Mouse (Mus musculus) cerebellum, adult 18-20 months (tissue): ENCODE measurements around the gene Serpine2.

ENCODE experiments used
- DNase-seq, 2 experiments: peaks; one replicate each; pipeline ENCODE4 v3.0.0; 2021

Gene Serpine2

GRCm38 (mm10) chr1:79755376-79755775 is 105.6 kb downstream of the Serpine2 start:
- no peak for DNase-seq

GRCm38 (mm10) chr1:79754936-79755335 is 106.0 kb downstream of the Serpine2 start:
- no peak for DNase-seq

DNA sequence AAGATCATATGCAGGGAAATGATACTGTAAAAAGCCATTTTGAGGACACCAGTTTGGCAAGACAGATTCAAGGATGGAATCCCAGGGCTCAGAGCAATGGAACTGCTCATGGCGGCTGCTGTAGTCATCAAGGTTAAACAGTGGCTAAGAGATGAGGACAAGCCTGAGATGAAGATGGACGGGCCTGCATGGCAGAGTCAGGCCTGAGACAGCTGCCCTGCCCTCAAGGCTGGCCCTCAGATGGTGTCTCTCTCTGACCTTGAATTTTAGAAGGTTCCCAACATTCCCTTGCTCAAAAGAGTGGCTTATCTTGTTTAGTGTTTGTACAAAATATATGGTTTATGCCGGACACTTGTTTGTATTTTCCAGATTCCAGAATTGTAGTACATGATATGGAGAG is 107.5 kb downstream of the Serpine2 start:
- no peak for DNase-seq

DNA sequence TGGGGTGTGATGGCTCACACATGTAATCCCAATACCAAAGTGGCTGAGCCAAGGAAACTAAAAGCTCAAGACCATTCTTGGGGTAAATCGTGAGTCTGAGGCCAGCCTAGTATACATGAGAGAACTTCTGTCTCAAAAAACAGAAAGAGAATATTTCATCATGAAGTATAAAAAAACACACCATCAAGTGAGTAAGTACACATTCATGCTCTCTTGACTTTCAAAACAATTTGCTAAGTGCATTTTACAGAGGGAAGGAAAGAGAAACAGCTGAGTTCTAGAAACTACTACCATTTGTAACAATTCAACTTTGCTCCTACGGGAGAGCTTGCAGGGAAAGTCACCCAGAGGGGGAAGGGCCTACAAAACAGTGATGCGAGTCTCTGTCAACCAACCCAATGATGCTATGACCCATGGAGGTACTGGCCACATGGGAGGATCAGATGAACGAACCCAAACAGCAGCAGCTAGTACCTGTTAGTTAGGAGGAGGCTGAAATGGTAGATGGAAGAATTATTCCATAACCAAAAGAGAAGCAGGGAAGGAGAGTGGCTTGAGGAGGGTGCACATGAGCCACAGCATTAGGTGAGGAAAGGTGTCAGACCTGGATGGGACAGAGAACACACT is 108.2 kb downstream of the Serpine2 start:
- DNase-seq = no peak

- no peak for DNase-seq
Measured at GRCm38 (mm10) chr1:79752015-79752695, 108.8 kb downstream of the Serpine2 start.

DNA sequence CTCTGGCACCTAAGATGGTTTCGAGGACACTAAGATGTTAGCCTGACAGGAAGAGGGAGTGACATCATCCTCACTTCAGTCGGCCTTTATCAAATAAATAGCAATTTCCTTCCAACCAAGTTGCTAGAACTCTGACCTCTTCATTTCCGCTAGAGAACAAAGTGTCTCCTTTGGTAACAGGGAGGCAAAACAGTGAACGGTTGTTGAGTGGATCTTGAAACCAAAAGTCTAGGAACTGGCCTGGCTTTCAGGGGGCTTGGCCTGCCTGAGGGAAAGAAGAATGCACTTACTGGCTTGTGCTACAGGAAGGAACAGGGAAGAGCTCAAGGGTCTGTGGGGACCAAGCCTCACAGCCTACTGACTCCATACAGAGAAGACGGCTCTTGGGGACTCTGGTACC is 109.8 kb downstream of the Serpine2 start:
- no peak for DNase-seq

- no peak for DNase-seq
Measured at GRCm38 (mm10) chr1:79746056-79746455, 114.9 kb downstream of the Serpine2 start.
